Mouse (Mus musculus) mature B cell (primary cell): Measurements from ENCODE around the gene Gm21671.
"Not testable (repeated sequence)": the region's sequence is repeated elsewhere in the genome, so short reads cannot be mapped to it uniquely, and the experiment has no call there.

ENCODE experiments used
- in situ Hi-C: fragments of 300-500 bp; cut with MboI; formaldehyde crosslinking; loops from 2 replicates; pipeline ENCODE4 v1.14.3; 2019

The Gm21671 gene

GRCm38 (mm10) chr5:25954317-25954716, at the start of gene Gm21671:
TSS of gene Gm21671 (minus strand) at chr5:25954417.
- in situ Hi-C loops: not testable (repeated sequence)

DNA sequence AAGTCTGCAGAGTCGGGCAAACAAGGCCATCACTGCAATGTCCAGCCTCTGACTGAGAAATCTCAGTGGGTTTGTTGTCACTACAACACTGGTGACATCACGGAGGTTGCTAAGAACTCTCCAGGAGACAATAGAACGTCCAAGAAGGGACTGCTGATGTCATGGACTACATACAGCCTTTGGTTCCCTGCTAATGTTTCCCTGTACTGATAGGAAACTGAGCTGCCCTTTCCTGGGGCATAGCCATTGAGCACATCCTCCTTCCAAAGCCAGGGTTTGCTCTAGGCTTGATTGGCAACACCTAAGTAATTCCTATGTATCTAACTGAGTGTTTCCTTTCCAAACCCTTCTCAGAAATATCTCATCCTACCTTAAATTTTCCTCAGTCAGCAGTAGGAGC, 34.3 kb upstream of the Gm21671 start, which contains the start of gene Gm21698:
Gene Gm21698, minus strand, starts transcription at position 101 of the 400 bp plus-strand sequence.
- in situ Hi-C loops: not testable (repeated sequence)

GRCm38 (mm10) chr5:25972563-25972962, 18.3 kb upstream of the Gm21671 start, which contains the start of gene Gm21680:
TSS of gene Gm21680 (minus strand) at chr5:25972663.
- in situ Hi-C loops: not testable (repeated sequence)

DNA sequence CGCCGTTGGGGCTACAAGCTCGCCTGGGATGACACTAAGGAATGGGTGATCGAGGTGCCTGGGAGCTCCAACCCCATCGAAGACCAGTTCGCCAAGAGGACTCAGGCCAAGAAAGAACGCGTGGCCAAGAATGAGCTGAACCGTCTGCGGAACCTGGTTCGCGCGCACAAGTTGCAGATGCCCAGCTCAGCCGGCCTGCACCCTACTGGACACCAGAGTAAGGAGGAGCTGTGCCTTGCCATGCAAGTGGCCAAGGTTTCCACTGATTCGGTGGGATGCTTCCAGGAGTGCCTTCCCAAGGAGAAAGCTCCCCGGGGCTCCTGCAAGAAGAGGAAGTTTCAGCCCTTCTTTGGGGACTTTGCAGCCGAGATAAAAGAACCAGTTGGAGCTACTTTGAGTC, 2.8 kb upstream of the Gm21671 start:
- in situ Hi-C loops: not testable (repeated sequence)

GRCm38 (mm10) chr5:25956611-25957010, 2.4 kb upstream of the Gm21671 start:
- in situ Hi-C loops: not testable (repeated sequence)

- in situ Hi-C loops: not testable (repeated sequence)
Observed at GRCm38 (mm10) chr5:25945391-25945790, 8.8 kb downstream of the Gm21671 start.

DNA sequence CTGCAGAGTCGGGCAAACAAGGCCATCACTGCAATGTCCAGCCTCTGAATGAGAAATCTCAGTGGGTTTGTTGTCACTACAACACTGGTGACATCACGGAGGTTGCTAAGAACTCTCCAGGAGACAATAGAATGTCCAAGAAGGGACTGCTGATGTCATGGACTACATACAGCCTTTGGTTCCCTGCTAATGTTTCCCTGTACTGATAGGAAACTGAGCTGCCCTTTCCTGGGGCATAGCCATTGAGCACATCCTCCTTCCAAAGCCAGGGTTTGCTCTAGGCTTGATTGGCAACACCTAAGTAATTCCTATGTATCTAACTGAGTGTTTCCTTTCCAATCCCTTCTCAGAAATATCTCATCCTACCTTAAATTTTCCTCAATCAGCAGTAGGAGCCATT, 11.9 kb downstream of the Gm21671 start, which contains the start of gene Gm21663:
Gene Gm21663, minus strand, starts transcription at position 101 of the 400 bp plus-strand sequence.
- in situ Hi-C loops: not testable (repeated sequence)
